Mouse (Mus musculus) heart, embryonic 11.5 days (tissue): Measurements from ENCODE around the gene Slc24a2. TPM values are rescaled to one million over a fixed set of nuclear protein-coding genes. Genes with fewer than 3 reads are reported as not detected.

Experiments
- ATAC-seq: fragments of 200-750 bp; cut with Nextera tagmentation; replicated peaks from 2 replicates; pipeline ENCODE4 v1.8.0; 2017; ENCODE audit warnings: moderate library complexity; ENCODE audit not compliant: insufficient number of reproducible peaks, low FRiP score, low TSS enrichment
- H3K27ac ChIP-seq: fragments of 300-500 bp; sonication (generic); 2 replicates; pipeline ENCODE4 v1.5.1; 2014; ENCODE audit warnings: mild to moderate bottlenecking, low read depth, low read length
- H3K27me3 ChIP-seq: fragments of 300-500 bp; sonication (generic); 2 replicates; pipeline ENCODE4 v1.6.1; 2014; ENCODE audit warnings: mild to moderate bottlenecking, low read length, mixed read lengths; ENCODE audit not compliant: control insufficient read depth, insufficient read depth
- H3K36me3 ChIP-seq: fragments of 300-500 bp; sonication (generic); 2 replicates; pipeline ENCODE4 v1.6.1; 2014; ENCODE audit warnings: mild to moderate bottlenecking, low read length, moderate library complexity, mixed read lengths; ENCODE audit not compliant: control insufficient read depth, insufficient read depth
- H3K4me1 ChIP-seq: fragments of 300-500 bp; sonication (generic); 2 replicates; pipeline ENCODE4 v1.6.1; 2014; ENCODE audit warnings: low read length; ENCODE audit not compliant: control insufficient read depth, insufficient read depth
- H3K4me2 ChIP-seq: fragments of 300-500 bp; sonication (generic); 2 replicates; pipeline ENCODE4 v1.6.1; 2014; ENCODE audit warnings: mild to moderate bottlenecking, moderate library complexity
- H3K4me3 ChIP-seq: fragments of 300-500 bp; sonication (generic); 2 replicates; pipeline ENCODE4 v1.5.1; 2014; ENCODE audit warnings: low read depth, low read length
- H3K9ac ChIP-seq: fragments of 300-500 bp; sonication (generic); 2 replicates; pipeline ENCODE4 v1.6.1; 2014; ENCODE audit warnings: mild to moderate bottlenecking, low read depth, low read length, moderate library complexity
- H3K9me3 ChIP-seq: fragments of 300-500 bp; sonication (generic); replicated peaks from 2 replicates; pipeline ENCODE4 v1.6.1; 2016; ENCODE audit warnings: low read length; ENCODE audit not compliant: control insufficient read depth
- WGBS: fragments of 180-500 bp; shearing (Covaris S2); extraction: QIAGEN DNeasy Blood & Tissue Kit; methylation state at CpG from one replicate; pipeline ENCODE4 v1.1.7; 2014; ENCODE audit not compliant: insufficient replicate concordance; 5-methylcytosine and 5-hydroxymethylcytosine counted together
- polyA plus RNA-seq: library from polyadenylated mRNA; unstranded; fragments of >200 nt; fragmentation: Nextera tagmentation; extraction: Ambion mirVana; gene quantifications from 2 replicates; pipeline ENCODE4 v1.2.1, GENCODE M21; 2014

Gene Slc24a2
- polyA plus RNA-seq, 1 experiment from 2014 or later: 6.5 TPM

DNA sequence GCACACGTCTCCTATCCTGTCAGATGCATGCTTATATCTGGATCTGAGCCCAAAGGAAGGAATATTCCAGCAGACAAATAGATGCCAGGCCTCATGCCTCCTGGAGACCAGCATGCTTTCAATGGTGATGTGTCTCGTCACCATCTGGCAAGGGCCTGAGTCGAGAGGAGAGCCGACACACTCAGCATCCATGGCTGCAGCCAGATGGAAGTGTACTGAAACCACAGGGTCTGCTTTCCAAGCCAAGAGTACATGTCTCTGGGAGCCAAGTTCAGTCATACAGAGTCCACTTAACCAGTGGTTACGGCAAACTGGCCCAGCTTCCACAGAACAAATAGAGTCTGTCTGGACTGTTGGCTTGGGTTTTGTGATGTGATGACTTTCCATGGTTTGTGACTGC, 134.1 kb downstream of the Slc24a2 start:
- Histone ChIP-seq H3K27me3 (no peaks in the 10 kb centered on the region), H3K36me3 (no peaks in the 10 kb centered on the region), H3K4me2 (no peak overlapping the region), H3K4me1 (no peaks in the 10 kb centered on the region), H3K9me3 (no peaks in the 10 kb centered on the region), H3K9ac (no peak overlapping the region), H3K27ac (no peak overlapping the region), H3K4me3 (no peak overlapping the region)
- 87% methylated on average over 5 of the region's 5 CpGs for WGBS
- no peak for ATAC-seq

DNA sequence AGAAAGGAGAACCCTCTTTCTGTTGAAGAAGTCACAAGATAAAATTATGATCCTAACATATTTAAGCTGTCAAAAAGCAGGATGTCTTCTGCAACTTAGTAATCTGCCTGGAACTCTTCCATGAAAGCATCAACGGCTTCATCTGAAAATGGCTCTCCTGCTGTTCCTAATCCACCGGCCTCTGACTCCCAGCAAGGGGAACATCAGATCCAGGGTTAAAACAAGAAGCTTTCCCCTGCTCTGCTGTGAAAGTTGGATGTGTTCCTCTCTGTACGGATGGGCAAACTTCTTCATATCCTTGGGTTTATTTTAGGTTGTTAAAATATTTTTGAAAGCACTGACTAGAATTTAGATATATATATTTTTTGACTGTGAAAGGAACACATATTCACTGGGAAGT, 136.7 kb downstream of the Slc24a2 start:
- no peak overlapping the region for H3K4me2 ChIP-seq
- no peaks in the 10 kb centered on the region for H3K4me1 ChIP-seq
- no peaks in the 10 kb centered on the region for H3K9me3 ChIP-seq
- H3K27me3 ChIP-seq: no peaks in the 10 kb centered on the region
- ATAC-seq: no peak
- 70% methylated on average over 3 of the region's 3 CpGs for WGBS
- no peak overlapping the region for H3K27ac ChIP-seq
- H3K36me3 ChIP-seq: no peaks in the 10 kb centered on the region
- no peak overlapping the region for H3K4me3 ChIP-seq
- H3K9ac ChIP-seq: no peak overlapping the region

- H3K4me2 ChIP-seq: no peak overlapping the region
- H3K4me3 ChIP-seq: no peak overlapping the region
- peaks cover 4% of the 10 kb centered on the region for H3K4me1 ChIP-seq
- no peaks in the 10 kb centered on the region for H3K27me3 ChIP-seq
- H3K36me3 ChIP-seq: no peaks in the 10 kb centered on the region
- no peak for ATAC-seq
- H3K9me3 ChIP-seq: no peaks in the 10 kb centered on the region
- no peak overlapping the region for H3K27ac ChIP-seq
- no peak overlapping the region for H3K9ac ChIP-seq
Measured at GRCm38 (mm10) chr4:87090841-87091240, 139.4 kb downstream of the Slc24a2 start.

- Histone ChIP-seq H3K27ac (no peak overlapping the region), H3K4me2 (no peak overlapping the region), H3K9me3 (no peaks in the 10 kb centered on the region), H3K4me3 (no peak overlapping the region), H3K4me1 (peaks cover 4% of the 10 kb centered on the region), H3K36me3 (no peaks in the 10 kb centered on the region), H3K27me3 (no peaks in the 10 kb centered on the region), H3K9ac (no peak overlapping the region)
- ATAC-seq: no peak
- WGBS: 66% methylated on average over 6 of the region's 6 CpGs
Measured at GRCm38 (mm10) chr4:87088713-87089112, 141.6 kb downstream of the Slc24a2 start.

DNA sequence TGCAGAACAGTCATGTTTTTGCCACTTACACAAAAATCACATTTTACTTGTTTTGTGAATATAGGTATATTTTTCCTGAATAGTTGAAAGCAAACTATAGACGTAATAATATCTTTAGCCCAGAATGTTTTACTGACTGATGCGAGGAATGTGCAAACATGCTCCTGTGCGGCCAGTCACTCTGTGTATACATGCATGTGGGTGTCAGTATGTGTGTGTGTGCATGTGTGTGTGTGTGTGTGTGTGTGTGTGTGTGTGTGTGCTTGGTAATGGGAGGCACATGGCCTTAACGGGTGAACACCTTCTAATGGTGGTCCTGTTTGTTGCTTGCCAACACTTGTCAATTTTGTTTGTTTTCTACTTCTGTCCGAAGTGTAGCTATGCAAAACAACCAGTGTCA, 142.7 kb downstream of the Slc24a2 start:
- no peak overlapping the region for H3K4me3 ChIP-seq
- H3K9me3 ChIP-seq: no peaks in the 10 kb centered on the region
- H3K27me3 ChIP-seq: no peaks in the 10 kb centered on the region
- H3K36me3 ChIP-seq: no peaks in the 10 kb centered on the region
- 70% methylated on average over 5 of the region's 5 CpGs for WGBS
- peaks cover 4% of the 10 kb centered on the region for H3K4me1 ChIP-seq
- H3K27ac ChIP-seq: no peak overlapping the region
- H3K9ac ChIP-seq: no peak overlapping the region
- no peak for ATAC-seq
- no peak overlapping the region for H3K4me2 ChIP-seq

GRCm38 (mm10) chr4:87086933-87087577, 143.2 kb downstream of the Slc24a2 start:
- WGBS: 56% methylated on average over 11 of the region's 11 CpGs
- H3K9me3 ChIP-seq: no peaks in the 10 kb centered on the region
- H3K36me3 ChIP-seq: no peaks in the 10 kb centered on the region
- no peak overlapping the region for H3K9ac ChIP-seq
- H3K4me3 ChIP-seq: no peak overlapping the region
- ATAC-seq: no peak
- no peak overlapping the region; the same call in 1 of the 2 replicates for H3K4me2 ChIP-seq
- no peaks in the 10 kb centered on the region for H3K27me3 ChIP-seq
- peaks cover 4% of the 10 kb centered on the region for H3K4me1 ChIP-seq
- H3K27ac ChIP-seq: no peak overlapping the region

- Histone ChIP-seq H3K9ac (no peak overlapping the region), H3K36me3 (no peaks in the 10 kb centered on the region), H3K4me2 (no peak overlapping the region), H3K4me1 (no peaks in the 10 kb centered on the region), H3K27me3 (no peaks in the 10 kb centered on the region), H3K9me3 (no peaks in the 10 kb centered on the region), H3K27ac (no peak overlapping the region), H3K4me3 (no peak overlapping the region)
- no peak for ATAC-seq
- WGBS: 69% methylated on average over 6 of the region's 6 CpGs
Measured at GRCm38 (mm10) chr4:87081321-87081720, 149.0 kb downstream of the Slc24a2 start.

- ATAC-seq: no peak
- no peak overlapping the region for H3K4me3 ChIP-seq
- no peaks in the 10 kb centered on the region for H3K9me3 ChIP-seq
- H3K4me2 ChIP-seq: no peak overlapping the region
- 72% methylated on average over 4 of the region's 4 CpGs for WGBS
- H3K4me1 ChIP-seq: no peaks in the 10 kb centered on the region
- H3K27me3 ChIP-seq: no peaks in the 10 kb centered on the region
- no peak overlapping the region for H3K9ac ChIP-seq
- H3K36me3 ChIP-seq: no peaks in the 10 kb centered on the region
- no peak overlapping the region for H3K27ac ChIP-seq
Measured at GRCm38 (mm10) chr4:87079305-87079704, 151.0 kb downstream of the Slc24a2 start.

DNA sequence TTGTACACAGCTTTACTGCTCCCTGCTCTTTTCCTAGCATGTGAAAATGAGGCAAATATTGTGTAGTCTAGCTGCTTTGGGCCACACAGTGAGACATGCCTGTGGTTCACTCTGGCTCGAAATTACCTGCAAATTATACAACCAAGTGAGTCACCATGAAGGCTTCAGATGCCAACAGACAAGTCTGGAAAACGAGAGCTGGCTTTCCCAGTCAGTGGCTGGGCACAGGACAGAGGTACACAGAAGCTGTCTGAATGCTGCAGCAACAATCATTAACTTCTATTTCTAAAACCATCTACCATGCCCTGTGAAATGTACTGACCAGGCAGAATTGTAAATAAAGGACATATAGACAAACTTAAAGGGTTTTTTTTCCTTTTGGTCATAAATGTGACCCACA, 151.6 kb downstream of the Slc24a2 start:
- H3K27ac ChIP-seq: no peak overlapping the region
- no peak for ATAC-seq
- 52% methylated on average over 2 of the region's 2 CpGs for WGBS
- H3K36me3 ChIP-seq: no peaks in the 10 kb centered on the region
- no peaks in the 10 kb centered on the region for H3K9me3 ChIP-seq
- H3K4me2 ChIP-seq: no peak overlapping the region
- H3K4me1 ChIP-seq: no peaks in the 10 kb centered on the region
- no peak overlapping the region for H3K4me3 ChIP-seq
- no peaks in the 10 kb centered on the region for H3K27me3 ChIP-seq
- H3K9ac ChIP-seq: no peak overlapping the region
